Mouse (Mus musculus): ENCODE data around the gene Prim2.

The Prim2 gene

GRCm38 (mm10) chr1:33604087-33604699, 65.4 kb downstream of the Prim2 start:
- DNase-seq (ENCODE audit: low spot score): no peak

GRCm38 (mm10) chr1:33599698-33600097, 69.9 kb downstream of the Prim2 start:
- no peak for DNase-seq (ENCODE audit: low spot score)

- DNase-seq (ENCODE audit: low spot score): no peak
These were observed 70.5 kb downstream of the Prim2 start for GRCm38 (mm10) chr1:33599019-33599667.

- DNase-seq (ENCODE audit: low spot score): no peak
These were observed 72.6 kb downstream of the Prim2 start for GRCm38 (mm10) chr1:33597043-33597442.

GRCm38 (mm10) chr1:33595936-33596335, 73.7 kb downstream of the Prim2 start:
- DNase-seq (ENCODE audit: low spot score): no peak

GRCm38 (mm10) chr1:33594966-33595365, 74.6 kb downstream of the Prim2 start:
- DNase-seq (ENCODE audit: low spot score): no peak

GRCm38 (mm10) chr1:33593718-33594388, 75.7 kb downstream of the Prim2 start:
- no peak for DNase-seq (ENCODE audit: low spot score)

GRCm38 (mm10) chr1:33591997-33592608, 77.5 kb downstream of the Prim2 start:
- DNase-seq (ENCODE audit: low spot score): no peak

GRCm38 (mm10) chr1:33590556-33591411, 78.8 kb downstream of the Prim2 start:
- no peak for DNase-seq (ENCODE audit: low spot score)

GRCm38 (mm10) chr1:33589531-33589930, 80.1 kb downstream of the Prim2 start:
- no peak for DNase-seq (ENCODE audit: low spot score)

GRCm38 (mm10) chr1:33588557-33588956, 81.0 kb downstream of the Prim2 start:
- no peak for DNase-seq (ENCODE audit: low spot score)

- DNase-seq (ENCODE audit: low spot score): no peak
These were observed 85.0 kb downstream of the Prim2 start for GRCm38 (mm10) chr1:33584590-33584978.

GRCm38 (mm10) chr1:33583817-33584589, 85.6 kb downstream of the Prim2 start:
- no peak for DNase-seq (ENCODE audit: low spot score)

GRCm38 (mm10) chr1:33578593-33578992, 91.0 kb downstream of the Prim2 start:
- no peak for DNase-seq (ENCODE audit: low spot score)

- DNase-seq (ENCODE audit: low spot score): no peak
These were observed 95.1 kb downstream of the Prim2 start for GRCm38 (mm10) chr1:33574459-33574858.

- no peak for DNase-seq (ENCODE audit: low spot score)
These were observed 103.7 kb downstream of the Prim2 start for GRCm38 (mm10) chr1:33565764-33566401.

- DNase-seq (ENCODE audit: low spot score): no peak
These were observed 105.6 kb downstream of the Prim2 start for GRCm38 (mm10) chr1:33564032-33564431.

GRCm38 (mm10) chr1:33563611-33564010, 106.0 kb downstream of the Prim2 start:
- DNase-seq (ENCODE audit: low spot score): no peak

GRCm38 (mm10) chr1:33556638-33557037, 113.0 kb downstream of the Prim2 start:
- DNase-seq (ENCODE audit: low spot score): no peak

- DNase-seq (ENCODE audit: low spot score): no peak
These were observed 114.0 kb downstream of the Prim2 start for GRCm38 (mm10) chr1:33555626-33556025.

- no peak for DNase-seq (ENCODE audit: low spot score)
These were observed 118.2 kb downstream of the Prim2 start for GRCm38 (mm10) chr1:33551350-33551749.

Measured in yolk sac, embryonic 10.5 days (tissue).